Mouse (Mus musculus) limb, embryonic 11.5 days (tissue): Measurements from ENCODE around the gene Cst11. TPM values are rescaled to one million over a fixed set of nuclear protein-coding genes. Genes with fewer than 3 reads are reported as not detected.

Experiments used
- ATAC-seq: fragments of 200-750 bp; cut with Nextera tagmentation; 2 replicates; pipeline ENCODE4 v1.8.0; 2017; ENCODE audit warnings: low read depth; ENCODE audit not compliant: insufficient number of reproducible peaks, low FRiP score, low TSS enrichment
- DNase-seq: peaks from one replicate; pipeline ENCODE4 v3.0.0-alpha.2; 2015; ENCODE audit warnings: low spot score
- H3K27ac ChIP-seq: fragments of 300-500 bp; sonication (generic); replicated peaks from 2 replicates; pipeline ENCODE4 v1.5.1; 2014; ENCODE audit warnings: low read depth, mild to moderate bottlenecking, low read length
- H3K27me3 ChIP-seq: fragments of 300-500 bp; sonication (generic); 2 replicates; pipeline ENCODE4 v1.6.1; 2014; ENCODE audit warnings: mild to moderate bottlenecking, low read length, mixed read lengths; ENCODE audit not compliant: control insufficient read depth, insufficient read depth
- H3K36me3 ChIP-seq: fragments of 300-500 bp; sonication (generic); 2 replicates; pipeline ENCODE4 v1.6.1; 2014; ENCODE audit warnings: mild to moderate bottlenecking, low read length, moderate library complexity, mixed read lengths; ENCODE audit not compliant: control insufficient read depth, insufficient read depth
- H3K4me1 ChIP-seq: fragments of 300-500 bp; sonication (generic); 2 replicates; pipeline ENCODE4 v1.6.1; 2014; ENCODE audit warnings: low read length, mixed read lengths; ENCODE audit not compliant: control insufficient read depth, insufficient read depth
- H3K4me2 ChIP-seq: fragments of 300-500 bp; sonication (generic); 2 replicates; pipeline ENCODE4 v1.6.1; 2014; ENCODE audit warnings: low read depth, mild to moderate bottlenecking, moderate library complexity; ENCODE audit not compliant: severe bottlenecking
- H3K4me3 ChIP-seq: fragments of 300-500 bp; sonication (generic); 2 replicates; pipeline ENCODE4 v1.5.1; 2014; ENCODE audit warnings: low read depth, low read length
- H3K9ac ChIP-seq: fragments of 300-500 bp; sonication (generic); 2 replicates; pipeline ENCODE4 v1.6.1; 2014; ENCODE audit warnings: mild to moderate bottlenecking, low read length
- H3K9me3 ChIP-seq: fragments of 300-500 bp; sonication (generic); 2 replicates; pipeline ENCODE4 v1.6.1; 2016; ENCODE audit warnings: low read length; ENCODE audit not compliant: control insufficient read depth
- WGBS: fragments of 180-500 bp; shearing (Covaris S2); extraction: QIAGEN DNeasy Blood & Tissue Kit; methylation state at CpG from one replicate; pipeline ENCODE4 v1.1.7; 2014; 5-methylcytosine and 5-hydroxymethylcytosine counted together
- polyA plus RNA-seq: library from polyadenylated mRNA; unstranded; fragments of >200 nt; fragmentation: Nextera tagmentation; extraction: Ambion mirVana; gene quantifications from 2 replicates; pipeline ENCODE4 v1.2.1, GENCODE M21; 2014

Cst11 gene
- polyA plus RNA-seq, 1 experiment from 2014 or later = not detected

- no peak overlapping the region for H3K4me3 ChIP-seq
- H3K4me2 ChIP-seq = no peak overlapping the region
- H3K9ac ChIP-seq = no peak overlapping the region
- no peak overlapping the region for H3K27ac ChIP-seq
- WGBS = 76% methylated on average over 1 of the region's 1 CpGs
- H3K27me3 ChIP-seq = no peaks in the 10 kb centered on the region
- no peaks in the 10 kb centered on the region for H3K36me3 ChIP-seq
- DNase-seq (no peak), ATAC-seq (no peak)
- H3K9me3 ChIP-seq = no peaks in the 10 kb centered on the region
- H3K4me1 ChIP-seq = no peaks in the 10 kb centered on the region
These were observed 16.9 kb downstream of the Cst11 start for GRCm38 (mm10) chr2:148754310-148754846.

- Histone ChIP-seq H3K9me3 (no peaks in the 10 kb centered on the region), H3K36me3 (no peaks in the 10 kb centered on the region), H3K27me3 (no peaks in the 10 kb centered on the region), H3K4me1 (no peaks in the 10 kb centered on the region), H3K9ac (no peak overlapping the region), H3K4me3 (no peak overlapping the region), H3K27ac (no peak overlapping the region), H3K4me2 (no peak overlapping the region)
- DNase-seq = peak; percentile 75
- 19% methylated on average over 15 of the region's 15 CpGs for WGBS
- ATAC-seq = peak; percentile 66; the same call in 1 of the 2 replicates
These were observed 19.1 kb downstream of the Cst11 start for GRCm38 (mm10) chr2:148751893-148752813.

GRCm38 (mm10) chr2:148750058-148750457, 21.2 kb downstream of the Cst11 start, which contains the start of gene Cstl1:
Gene Cstl1 (plus strand): TSS chr2:148750358.
- Histone ChIP-seq H3K36me3 (no peaks in the 10 kb centered on the region), H3K4me1 (no peaks in the 10 kb centered on the region), H3K27ac (no peak within 1 kb of the TSS), H3K4me3 (no peak within 1 kb of the TSS), H3K27me3 (no peaks in the 10 kb centered on the region), H3K4me2 (no peak within 1 kb of the TSS), H3K9me3 (no peaks in the 10 kb centered on the region), H3K9ac (no peak within 1 kb of the TSS)
- ATAC-seq (no peak), DNase-seq (no peak)
- 91% methylated on average over 1 of the region's 1 CpGs for WGBS

DNA sequence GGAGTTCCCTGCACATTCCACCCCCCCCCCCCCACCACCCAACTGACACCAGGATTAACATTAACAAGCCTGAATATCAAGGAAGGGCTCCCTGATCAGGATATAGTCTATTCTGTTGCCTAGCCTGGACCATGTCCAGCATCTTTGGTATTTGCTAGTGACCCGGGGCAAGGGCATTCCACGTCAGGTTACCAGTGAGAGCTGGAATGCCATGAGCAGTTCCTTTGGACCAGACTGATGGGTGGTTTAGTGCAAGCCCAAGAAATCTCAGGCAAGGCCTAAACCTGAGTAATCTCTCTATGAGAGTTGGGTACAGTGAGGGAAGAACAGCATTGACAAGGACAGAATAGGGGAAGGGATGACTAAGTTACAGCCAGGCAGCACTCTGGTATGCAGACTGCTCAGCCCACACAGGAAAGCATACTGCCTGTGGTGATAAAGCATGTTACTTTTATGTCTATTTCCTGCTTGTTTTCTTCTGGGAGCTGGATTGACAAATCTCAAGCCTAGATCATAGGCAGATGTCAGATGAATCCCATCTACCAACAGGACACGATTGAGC, 27.4 kb downstream of the Cst11 start:
- ATAC-seq (no peak), DNase-seq (no peak)
- H3K4me3 ChIP-seq = no peak overlapping the region
- no peaks in the 10 kb centered on the region for H3K9me3 ChIP-seq
- no peaks in the 10 kb centered on the region for H3K27me3 ChIP-seq
- no peak overlapping the region for H3K4me2 ChIP-seq
- 81% methylated on average over 3 of the region's 3 CpGs for WGBS
- H3K27ac ChIP-seq = no peak overlapping the region
- no peak overlapping the region for H3K9ac ChIP-seq
- no peaks in the 10 kb centered on the region for H3K36me3 ChIP-seq
- no peaks in the 10 kb centered on the region for H3K4me1 ChIP-seq

DNA sequence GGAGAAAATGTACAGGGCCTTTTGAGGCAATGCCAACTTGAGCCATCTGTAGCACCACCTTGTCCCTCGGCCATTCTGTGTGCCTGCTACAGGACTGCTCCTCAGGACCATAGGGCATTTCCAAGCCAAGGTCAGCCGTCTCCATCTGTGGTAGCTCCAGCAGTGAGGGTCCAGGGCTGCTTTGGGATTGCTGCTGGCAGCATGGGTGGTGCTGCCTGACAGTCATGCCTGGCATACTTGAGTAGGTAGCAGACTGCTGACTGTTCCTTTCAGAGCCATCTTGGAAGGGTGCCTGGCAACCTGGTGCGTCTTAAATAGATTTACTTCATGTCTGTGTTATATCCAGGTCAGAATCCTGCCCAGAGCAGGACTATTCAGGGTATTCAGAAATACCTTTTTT, 28.3 kb downstream of the Cst11 start:
- ATAC-seq (no peak), DNase-seq (no peak)
- Histone ChIP-seq H3K27me3 (no peaks in the 10 kb centered on the region), H3K9ac (no peak overlapping the region), H3K27ac (no peak overlapping the region), H3K4me2 (no peak overlapping the region), H3K4me3 (no peak overlapping the region), H3K36me3 (no peaks in the 10 kb centered on the region), H3K9me3 (no peaks in the 10 kb centered on the region), H3K4me1 (no peaks in the 10 kb centered on the region)
- WGBS = 81% methylated on average over 3 of the region's 3 CpGs

GRCm38 (mm10) chr2:148732327-148733000, 38.8 kb downstream of the Cst11 start, which contains the start of gene Napb:
Gene Napb (minus strand): TSS chr2:148732467.
- peak within 1 kb of the TSS; percentile 72 for H3K9ac ChIP-seq
- peak; percentile 99 for ATAC-seq
- WGBS = 4% methylated on average over 18 of the region's 18 CpGs
- H3K4me1 ChIP-seq = no peaks in the 10 kb centered on the region
- peak within 1 kb of the TSS; percentile 87 for H3K4me2 ChIP-seq
- peak; percentile 94 for DNase-seq
- peak within 1 kb of the TSS; percentile 70 for H3K4me3 ChIP-seq
- H3K27me3 ChIP-seq = no peaks in the 10 kb centered on the region
- no peaks in the 10 kb centered on the region; the same call in 1 of the 2 replicates for H3K9me3 ChIP-seq
- no peak within 1 kb of the TSS for H3K27ac ChIP-seq
- no peaks in the 10 kb centered on the region for H3K36me3 ChIP-seq

- no peaks in the 10 kb centered on the region for H3K4me1 ChIP-seq
- WGBS = under 1% methylated on average over 34 of the region's 35 CpGs
- DNase-seq = peak; percentile 48
- peak overlapping the region; percentile 72 for H3K9ac ChIP-seq
- peak overlapping the region; percentile 70 for H3K4me3 ChIP-seq
- H3K36me3 ChIP-seq = no peaks in the 10 kb centered on the region
- peak; percentile 84 for ATAC-seq
- H3K27ac ChIP-seq = no peak overlapping the region
- H3K4me2 ChIP-seq = peak overlapping the region; percentile 87
- no peaks in the 10 kb centered on the region for H3K27me3 ChIP-seq
- H3K9me3 ChIP-seq = no peaks in the 10 kb centered on the region; the same call in 1 of the 2 replicates
These were observed 39.5 kb downstream of the Cst11 start for GRCm38 (mm10) chr2:148731614-148732326.
